Mouse (Mus musculus) E14TG2a.4 (cell line): ENCODE results near the gene Coq8b.

ENCODE experiments used
- CTCF ChIP-seq: conservative IDR thresholded peaks from 2 replicates; pipeline ENCODE4 v1.5.1; 2014; ENCODE audit warnings: low read length
- NANOG ChIP-seq: IDR thresholded peaks from 2 replicates; pipeline ENCODE4 v1.6.1; 2014; ENCODE audit warnings: borderline replicate concordance, low read length, mixed read lengths
- POU5F1 ChIP-seq: IDR thresholded peaks from 2 replicates; pipeline ENCODE4 v1.6.1; 2014; ENCODE audit warnings: low read length, borderline replicate concordance

DNA sequence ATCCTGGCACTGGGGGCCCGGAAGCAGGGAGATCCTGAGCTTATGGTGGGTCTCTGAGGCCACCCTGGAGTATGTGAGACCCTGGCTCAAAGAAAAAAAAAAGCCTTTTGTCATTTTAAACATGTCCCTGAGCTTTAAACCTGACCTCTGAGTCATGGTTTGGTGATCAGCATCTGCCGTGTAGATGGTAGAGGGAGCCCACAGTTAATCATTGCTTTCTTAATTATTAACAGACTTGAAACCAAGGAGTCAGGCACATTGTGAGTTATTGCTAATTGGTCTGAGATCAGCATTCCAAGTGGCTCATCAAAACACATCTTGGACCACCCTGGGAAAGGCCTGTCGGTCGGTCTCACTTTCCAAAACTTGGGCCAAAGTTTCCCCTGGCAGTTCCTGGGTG, 49.4 kb downstream of the Coq8b start:
- TF ChIP-seq CTCF (no peak), POU5F1 (no peak), NANOG (no peak)
